Mouse (Mus musculus) intestine, postnatal 0 days (tissue): Measurements from ENCODE around the gene Trim10. TPM values are rescaled to one million over a fixed set of nuclear protein-coding genes. Genes with fewer than 3 reads are reported as not detected.
A peak's percentile ranks its signal among the peaks of the same experiment; 100 is the strongest.

Experiments used
- ATAC-seq: fragments of 200-750 bp; cut with Nextera tagmentation; 2 replicates; pipeline ENCODE4 v1.8.0; 2017; ENCODE audit warnings: mild to moderate bottlenecking, moderate TSS enrichment, moderate library complexity
- H3K27ac ChIP-seq: fragments of 300-500 bp; sonication (generic); 2 replicates; pipeline ENCODE4 v1.5.1; 2014; ENCODE audit warnings: mild to moderate bottlenecking, low read depth, low read length, moderate library complexity
- H3K27me3 ChIP-seq: fragments of 300-500 bp; sonication (generic); replicated peaks from 2 replicates; pipeline ENCODE4 v1.6.1; 2014; ENCODE audit warnings: low read length, mixed read lengths; ENCODE audit not compliant: control insufficient read depth, insufficient read depth
- H3K36me3 ChIP-seq: fragments of 300-500 bp; sonication (generic); 2 replicates; pipeline ENCODE4 v1.6.1; 2014; ENCODE audit warnings: mild to moderate bottlenecking, moderate library complexity; ENCODE audit not compliant: control insufficient read depth, insufficient read depth
- H3K4me1 ChIP-seq: fragments of 300-500 bp; sonication (generic); replicated peaks from 2 replicates; pipeline ENCODE4 v1.6.1; 2014; ENCODE audit warnings: antibody characterized with exemption, low read length, mixed read lengths; ENCODE audit not compliant: control insufficient read depth, insufficient read depth
- H3K4me2 ChIP-seq: fragments of 300-500 bp; sonication (generic); replicated peaks from 2 replicates; pipeline ENCODE4 v1.6.1; 2014; ENCODE audit warnings: low read depth, mild to moderate bottlenecking, moderate library complexity
- H3K4me3 ChIP-seq: fragments of 300-500 bp; sonication (generic); 2 replicates; pipeline ENCODE4 v1.5.1; 2014; ENCODE audit warnings: low read depth, low read length
- H3K9ac ChIP-seq: fragments of 300-500 bp; sonication (generic); 2 replicates; pipeline ENCODE4 v1.6.1; 2014; ENCODE audit warnings: mild to moderate bottlenecking, low read depth, low read length
- H3K9me3 ChIP-seq: fragments of 300-500 bp; sonication (generic); 2 replicates; pipeline ENCODE4 v1.6.1; 2016; ENCODE audit warnings: mixed run types; ENCODE audit not compliant: control insufficient read depth
- CTCF ChIP-seq: sonication (generic); IDR thresholded peaks from 2 replicates; pipeline ENCODE4 v1.5.1; 2016; ENCODE audit warnings: low read depth, mild to moderate bottlenecking, control low read depth, antibody characterized with exemption, moderate library complexity
- WGBS: fragments of 180-500 bp; shearing (Covaris S2); extraction: QIAGEN DNeasy Blood & Tissue Kit; methylation state at CpG from one replicate; pipeline ENCODE4 v1.1.7; 2014; 5-methylcytosine and 5-hydroxymethylcytosine counted together
- polyA plus RNA-seq: library from polyadenylated mRNA; unstranded; fragments of >200 nt; fragmentation: Nextera tagmentation; extraction: Ambion mirVana; gene quantifications from 2 replicates; pipeline ENCODE4 v1.2.1, GENCODE M21; 2015

The Trim10 gene
- polyA plus RNA-seq, 1 experiment from 2014 or later, result 0.07 TPM

- Histone ChIP-seq H3K36me3 (0 out of 2 replicates have a peak, but pooled peaks cover 4% of the 10 kb centered on the region), H3K9me3 (no peaks in the 10 kb centered on the region), H3K9ac (no peak overlapping the region), H3K27ac (no peak overlapping the region), H3K27me3 (no peaks in the 10 kb centered on the region), H3K4me3 (no peak overlapping the region), H3K4me1 (peaks cover 4% of the 10 kb centered on the region; the same call in 1 of the 2 replicates), H3K4me2 (no peak overlapping the region)
- TF ChIP-seq CTCF, result no peak
- ATAC-seq, result no peak
Observed at GRCm38 (mm10) chr17:36840961-36841445, 28.4 kb upstream of the Trim10 start.

GRCm38 (mm10) chr17:36843696-36844095 is 25.7 kb upstream of the Trim10 start:
- H3K4me3 ChIP-seq, result no peak overlapping the region
- 0 out of 2 replicates have a peak, but pooled peaks cover 4% of the 10 kb centered on the region for H3K36me3 ChIP-seq
- no peak overlapping the region for H3K27ac ChIP-seq

GRCm38 (mm10) chr17:36844286-36844719 is 25.1 kb upstream of the Trim10 start:
- Histone ChIP-seq H3K4me2 (0 out of 2 replicates have a peak overlapping the region, but pooled peaks have one; percentile 27), H3K9me3 (no peaks in the 10 kb centered on the region), H3K36me3 (0 out of 2 replicates have a peak, but pooled peaks cover 4% of the 10 kb centered on the region), H3K4me1 (peaks cover 4% of the 10 kb centered on the region; the same call in 1 of the 2 replicates), H3K9ac (no peak overlapping the region), H3K27me3 (no peaks in the 10 kb centered on the region), H3K27ac (0 out of 2 replicates have a peak overlapping the region, but pooled peaks have one; percentile 23), H3K4me3 (no peak overlapping the region)
- peak; percentile 54 for ATAC-seq
- TF ChIP-seq CTCF, result no peak

More at GRCm38 (mm10) chr17:36843696-36844095, 25.7 kb upstream of the Trim10 start:
- 77% methylated on average over 7 of the region's 7 CpGs for WGBS
- no peak for ATAC-seq
- Histone ChIP-seq H3K4me2 (no peak overlapping the region), H3K27me3 (no peaks in the 10 kb centered on the region), H3K9ac (no peak overlapping the region), H3K4me1 (peaks cover 4% of the 10 kb centered on the region; the same call in 1 of the 2 replicates), H3K9me3 (no peaks in the 10 kb centered on the region)
- no peak for TF ChIP-seq CTCF

- Histone ChIP-seq H3K9me3 (no peaks in the 10 kb centered on the region), H3K4me2 (no peak overlapping the region), H3K4me1 (peaks cover 4% of the 10 kb centered on the region; the same call in 1 of the 2 replicates), H3K27ac (peak overlapping the region; percentile 28; the same call in 1 of the 2 replicates), H3K27me3 (no peaks in the 10 kb centered on the region), H3K36me3 (0 out of 2 replicates have a peak, but pooled peaks cover 4% of the 10 kb centered on the region), H3K9ac (no peak overlapping the region), H3K4me3 (no peak overlapping the region)
- ATAC-seq, result no peak
- 65% methylated on average over 1 of the region's 1 CpGs for WGBS
- TF ChIP-seq CTCF, result no peak
Observed at GRCm38 (mm10) chr17:36844725-36845124, 24.6 kb upstream of the Trim10 start.

GRCm38 (mm10) chr17:36848911-36849310 is 20.5 kb upstream of the Trim10 start:
- Histone ChIP-seq H3K4me3 (no peak overlapping the region), H3K36me3 (peaks cover 33% of the 10 kb centered on the region), H3K4me2 (no peak overlapping the region), H3K27ac (no peak overlapping the region), H3K27me3 (no peaks in the 10 kb centered on the region), H3K4me1 (peaks cover 10% of the 10 kb centered on the region; the same call in 1 of the 2 replicates), H3K9me3 (no peaks in the 10 kb centered on the region), H3K9ac (no peak overlapping the region)
- no peak for TF ChIP-seq CTCF
- no peak for ATAC-seq
- WGBS, result 70% methylated on average over 5 of the region's 5 CpGs

GRCm38 (mm10) chr17:36849992-36850391 is 19.4 kb upstream of the Trim10 start:
- peak; percentile 54 for ATAC-seq
- no peak overlapping the region for H3K4me2 ChIP-seq
- H3K9me3 ChIP-seq, result no peaks in the 10 kb centered on the region
- peaks cover 42% of the 10 kb centered on the region for H3K36me3 ChIP-seq
- H3K9ac ChIP-seq, result no peak overlapping the region
- peaks cover 6% of the 10 kb centered on the region; the same call in 1 of the 2 replicates for H3K4me1 ChIP-seq
- WGBS, result 63% methylated on average over 2 of the region's 2 CpGs
- no peak overlapping the region for H3K4me3 ChIP-seq
- H3K27ac ChIP-seq, result no peak overlapping the region
- TF ChIP-seq CTCF, result no peak
- H3K27me3 ChIP-seq, result no peaks in the 10 kb centered on the region
